Mouse (Mus musculus): Measurements from ENCODE around the gene Tnrc18.
A peak's percentile ranks its signal among the peaks of the same experiment; 100 is the strongest.

Tnrc18 gene

DNA sequence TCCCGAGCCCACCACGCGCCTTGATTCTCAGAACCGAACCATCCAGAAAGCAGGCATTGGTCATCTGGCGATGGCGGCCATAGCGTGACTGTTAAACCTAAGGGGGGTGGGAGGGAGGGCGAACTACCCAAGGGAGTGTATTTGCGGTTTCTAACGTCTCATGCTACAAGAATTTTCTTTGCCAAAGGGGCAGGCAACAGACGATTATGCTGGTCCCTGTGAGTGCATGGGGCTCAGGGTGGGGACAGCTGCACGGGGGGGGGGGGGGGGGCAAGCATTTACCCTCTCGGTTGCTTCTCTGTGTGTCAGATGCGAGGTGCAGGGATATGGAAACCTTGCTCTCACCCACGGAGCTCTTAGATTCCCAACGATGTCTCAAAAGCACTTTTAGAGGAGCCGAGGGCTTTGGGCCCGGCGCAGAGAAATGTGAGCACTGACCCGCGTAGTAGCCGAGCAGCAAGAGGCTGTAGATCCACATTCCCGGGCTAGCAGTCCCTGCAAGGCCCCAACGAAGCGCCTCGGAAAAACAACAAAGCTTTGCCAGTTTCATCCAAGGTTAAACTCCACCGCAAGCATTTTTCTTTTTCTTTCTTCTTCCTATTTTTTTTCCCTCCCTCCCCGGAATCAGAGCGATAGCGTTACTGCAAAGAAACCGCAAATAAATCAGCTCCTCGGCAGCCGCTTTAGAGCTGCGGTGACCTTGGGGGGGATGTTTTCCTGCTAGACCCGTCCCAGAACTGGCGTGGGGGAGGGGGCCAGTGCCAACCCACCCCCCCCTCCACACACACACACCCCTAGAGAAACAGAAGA lies 5.0 kb upstream of the Tnrc18 start:
- DNase-seq: peak; percentile 66 to 70

DNA sequence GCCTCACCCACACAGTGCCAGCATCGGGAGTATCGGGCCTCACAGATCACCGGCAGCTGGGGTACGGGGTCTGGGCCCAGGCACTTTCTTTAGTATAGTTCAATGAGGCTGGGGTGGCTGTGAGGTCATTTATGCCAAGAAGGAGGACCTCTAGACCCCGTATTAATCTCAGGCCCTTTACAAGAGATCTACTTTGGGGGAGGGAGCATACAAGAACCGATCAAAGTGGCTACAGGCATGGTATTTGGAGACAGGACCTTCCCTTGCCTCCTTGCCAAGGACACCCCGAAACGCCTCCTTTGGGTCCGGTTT lies 4.5 kb upstream of the Tnrc18 start:
- DNase-seq: no peak

DNA sequence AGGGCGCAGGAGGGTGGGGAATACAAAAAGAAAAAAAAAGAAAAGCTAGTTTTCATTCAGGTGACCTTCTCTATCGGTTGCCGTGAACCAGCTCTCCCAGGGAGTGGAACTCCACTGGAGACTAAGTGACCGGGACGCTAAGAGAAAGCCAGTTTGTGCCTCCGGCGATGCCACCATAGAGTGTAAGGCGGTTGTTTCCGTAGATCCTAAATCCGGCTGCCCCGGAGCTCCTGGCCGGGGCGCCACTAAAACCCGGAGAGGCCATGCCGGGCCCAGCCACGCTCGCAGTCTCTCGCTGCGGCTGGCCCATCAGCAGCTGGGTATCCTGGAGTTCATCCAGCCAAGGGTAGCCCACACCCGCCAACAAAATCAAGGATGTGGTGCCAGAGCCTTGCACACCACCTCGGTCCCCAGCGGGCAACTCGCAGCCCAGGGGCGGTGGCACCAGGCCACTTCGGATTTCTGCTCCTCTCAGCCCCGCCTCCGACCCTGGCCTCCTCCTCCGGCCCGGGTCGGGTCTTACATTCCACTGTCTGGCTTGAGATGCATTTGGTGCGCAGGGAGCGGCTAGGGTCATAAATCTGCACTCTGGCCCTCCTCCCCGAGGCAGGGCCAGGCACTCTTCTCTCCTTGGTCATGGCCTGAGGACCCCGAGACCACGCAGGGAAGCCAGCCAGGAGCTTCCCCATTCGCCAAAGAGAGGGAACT lies 4.0 kb upstream of the Tnrc18 start:
- DNase-seq: peak; percentile 96

DNA sequence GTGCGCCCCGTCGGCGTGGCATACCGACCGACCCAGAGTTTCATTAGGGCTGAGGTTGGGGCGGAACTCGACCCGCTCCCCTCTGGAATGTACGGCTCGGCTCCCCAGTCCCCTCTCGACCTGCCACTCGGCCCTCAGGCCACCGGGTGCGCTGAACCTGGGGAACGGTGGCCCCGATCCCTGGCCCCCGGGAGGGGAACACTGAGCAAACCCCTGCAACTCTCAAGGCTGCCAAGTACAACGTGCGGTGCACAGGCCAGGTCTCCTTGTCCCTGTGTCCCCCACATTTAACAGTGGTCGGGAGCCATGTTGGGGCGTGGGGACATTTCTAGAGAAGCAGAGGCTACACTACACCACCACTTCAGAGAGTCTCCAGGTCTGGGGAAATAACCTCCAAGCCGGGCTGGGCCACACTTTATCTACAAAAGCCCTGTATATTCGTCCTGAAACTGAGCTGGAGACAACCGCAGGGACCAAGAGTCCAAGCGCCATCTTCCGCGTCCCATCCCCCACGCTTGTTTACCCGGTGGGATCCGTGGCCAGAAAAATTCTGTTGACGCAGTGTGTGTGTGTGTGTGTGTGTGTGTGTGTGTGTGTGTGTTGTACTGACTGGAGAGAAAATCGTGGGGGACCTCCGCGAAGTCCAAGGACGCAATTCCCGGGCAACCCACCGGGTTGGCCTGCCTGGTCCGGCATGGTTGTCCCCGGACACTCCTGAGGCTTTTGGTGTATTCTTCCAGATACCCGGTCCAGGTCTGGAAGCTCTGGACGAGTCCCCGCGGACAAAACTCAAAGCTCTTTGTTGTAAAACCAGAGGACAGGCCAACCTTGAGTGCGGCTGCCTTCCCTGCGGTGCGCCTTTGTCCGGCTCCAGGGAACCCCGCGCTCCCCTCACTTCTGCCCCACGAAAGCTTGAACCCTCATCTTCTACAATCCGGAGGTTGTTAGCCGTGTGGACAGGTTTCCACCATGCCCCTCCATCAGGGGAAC lies 3.1 kb upstream of the Tnrc18 start:
- DNase-seq: peak; percentile 76 to 91

DNA sequence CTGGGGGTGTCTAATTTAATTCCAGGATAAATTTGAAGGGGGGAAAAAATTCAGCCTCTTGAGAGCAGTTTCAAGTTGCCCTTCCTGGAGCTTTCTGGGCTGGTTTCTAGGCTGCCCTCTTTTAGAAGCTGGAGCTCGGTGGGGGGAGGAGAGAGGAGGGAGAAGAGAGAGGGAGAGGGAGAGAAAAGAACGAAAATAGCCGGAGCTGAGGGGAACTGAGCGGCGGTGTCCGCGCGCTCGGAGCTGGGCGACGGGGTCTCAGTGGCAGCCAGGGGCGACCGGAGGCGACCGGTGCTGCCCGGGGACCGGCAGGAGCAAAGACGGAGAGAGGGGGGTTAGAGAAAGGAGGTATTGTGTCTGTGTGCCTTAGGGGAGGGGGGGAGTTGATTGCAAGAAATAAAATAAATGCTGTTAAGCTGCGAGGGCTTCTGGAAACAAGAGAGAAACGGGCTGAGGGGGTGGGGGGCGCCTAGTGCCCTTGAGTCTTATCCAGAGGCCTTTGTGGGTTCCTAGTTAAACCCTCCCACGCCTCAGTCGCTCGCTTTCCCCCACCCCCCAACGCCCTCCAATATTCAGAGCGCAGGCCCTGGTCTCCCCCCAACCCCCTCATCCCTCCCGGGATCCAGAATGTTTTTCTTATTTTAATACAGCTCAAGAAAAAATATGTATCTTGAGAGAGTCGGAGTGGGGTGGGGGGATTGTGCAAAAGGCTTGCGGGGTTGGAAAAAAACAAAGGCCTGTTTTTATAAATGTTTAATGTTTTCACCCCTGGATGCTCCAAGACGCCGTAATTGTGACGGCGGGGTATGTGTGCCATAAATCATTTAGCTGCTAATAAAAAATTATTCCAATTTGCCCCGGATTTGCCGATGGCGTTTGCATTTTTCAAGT lies 2.2 kb upstream of the Tnrc18 start:
- DNase-seq: peak; percentile 71 to 76

DNA sequence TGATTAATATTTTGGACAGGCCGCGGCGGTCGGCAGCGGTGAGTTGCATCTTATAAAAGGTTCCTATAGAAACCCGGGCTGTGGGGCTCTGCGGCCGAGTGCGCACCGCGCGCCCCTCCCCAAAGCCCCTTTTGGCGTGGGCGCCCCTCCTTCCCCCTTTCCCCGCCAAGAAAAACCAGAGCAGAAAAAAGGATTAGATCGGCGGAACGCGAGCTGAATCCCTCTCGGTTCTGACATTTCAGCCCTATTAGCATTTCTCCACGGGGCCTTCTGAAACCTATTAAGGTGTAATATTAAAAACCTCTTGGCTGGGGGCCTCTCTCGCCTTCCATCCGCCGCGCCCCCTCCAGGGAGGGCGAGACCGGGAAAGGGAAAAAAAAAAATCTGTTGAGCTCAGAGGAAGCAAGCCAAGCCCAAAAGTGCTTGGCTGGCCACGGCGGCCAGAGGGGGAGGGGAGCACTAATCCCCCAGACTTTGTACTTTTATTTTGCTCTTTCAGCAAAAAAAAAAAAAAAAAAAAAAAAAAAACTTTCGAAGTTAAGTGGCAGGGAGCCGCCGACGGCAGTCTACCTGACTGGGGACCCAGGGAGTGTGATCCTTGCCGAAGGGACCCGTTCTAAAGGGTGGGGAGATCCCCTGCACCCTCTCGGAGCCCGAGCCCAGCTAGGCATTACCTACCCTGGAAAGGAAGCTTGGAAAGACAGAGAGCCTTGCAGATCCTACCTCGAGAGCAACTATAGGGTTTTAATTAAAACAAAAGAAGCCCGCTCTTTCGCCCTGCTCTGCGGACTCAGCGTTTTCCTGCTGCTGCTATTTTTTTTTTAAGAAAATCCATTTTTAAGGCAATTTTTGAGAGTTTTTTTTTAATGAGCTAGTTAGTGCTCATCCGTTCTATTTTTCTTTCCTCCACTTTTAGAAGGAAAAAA lies 1.2 kb upstream of the Tnrc18 start:
- DNase-seq: peak; percentile 92 to 94

DNA sequence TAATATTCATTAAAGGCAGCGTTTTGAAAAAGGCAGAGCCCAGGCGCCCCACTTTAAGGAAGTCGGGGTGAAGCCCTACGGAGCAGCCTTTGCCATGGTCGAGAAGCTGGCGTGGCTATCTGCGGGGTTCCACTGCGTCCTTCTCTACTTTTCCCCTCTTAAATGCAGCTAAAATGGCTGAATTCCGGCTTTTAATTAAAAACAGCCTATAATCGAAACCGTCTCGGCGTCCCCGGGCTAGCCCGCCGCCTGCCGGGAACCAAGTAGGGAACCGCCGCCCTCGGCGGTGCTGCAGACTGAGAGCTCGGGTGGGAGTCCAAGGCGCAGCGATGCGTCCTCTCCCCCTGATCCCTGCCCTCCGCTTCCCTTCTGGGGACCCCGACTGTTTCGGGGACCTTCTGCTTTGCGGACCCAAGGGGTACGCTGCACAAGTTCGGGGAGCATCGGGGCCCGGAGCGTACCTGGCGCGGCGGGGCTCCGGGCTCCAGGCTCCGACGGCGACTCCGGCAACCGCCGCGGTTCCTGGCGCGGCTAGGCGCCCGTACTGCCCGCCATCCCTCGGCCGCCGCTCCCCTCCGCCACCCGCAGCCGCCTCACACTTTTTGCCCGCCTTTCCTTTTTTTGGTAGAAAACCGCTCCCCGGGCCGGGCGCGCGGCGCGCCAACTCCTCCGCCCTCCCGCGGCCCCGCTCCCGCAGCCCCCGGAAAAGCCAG lies 495 bp downstream of the Tnrc18 start:
- DNase-seq: peak; percentile 48 to 76

DNA sequence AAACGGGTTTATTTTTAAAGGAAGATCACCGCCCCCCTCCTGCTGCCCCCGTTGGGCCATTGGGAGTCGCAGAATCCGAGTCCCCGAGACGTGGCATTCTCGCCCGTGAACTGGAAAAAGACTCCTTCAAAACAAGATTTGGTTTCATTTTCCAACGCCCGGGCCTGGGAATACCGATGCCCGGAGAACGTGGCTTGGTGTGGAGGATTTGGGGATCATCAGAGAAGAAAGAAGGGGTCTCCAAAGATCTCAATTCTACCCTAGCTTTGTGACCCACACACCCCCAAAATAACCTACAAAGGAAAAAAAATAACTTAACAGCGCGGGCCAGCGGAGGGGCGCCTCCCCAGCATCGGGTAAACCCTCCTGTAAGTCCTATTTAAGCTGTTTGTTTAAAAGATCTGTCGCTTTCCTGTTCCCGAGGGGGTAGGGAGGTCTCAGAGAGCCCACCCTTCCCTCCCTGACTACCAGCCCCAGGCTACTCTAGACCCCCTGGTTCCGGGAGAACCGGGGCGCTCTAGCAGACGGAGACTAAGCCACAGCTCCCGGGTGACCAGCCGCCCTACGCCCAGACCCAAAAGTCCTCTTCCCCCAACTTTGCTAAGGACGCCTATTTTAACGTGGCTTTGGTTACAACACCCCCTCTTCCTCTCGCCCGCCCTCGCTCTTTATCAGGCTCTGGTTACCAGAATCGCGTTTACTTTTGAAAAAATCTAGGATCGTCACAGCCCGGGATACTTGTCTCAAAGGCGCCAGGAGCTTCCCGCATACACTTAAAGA lies 1.2 kb downstream of the Tnrc18 start:
- peak; percentile 55 to 72 for DNase-seq

DNA sequence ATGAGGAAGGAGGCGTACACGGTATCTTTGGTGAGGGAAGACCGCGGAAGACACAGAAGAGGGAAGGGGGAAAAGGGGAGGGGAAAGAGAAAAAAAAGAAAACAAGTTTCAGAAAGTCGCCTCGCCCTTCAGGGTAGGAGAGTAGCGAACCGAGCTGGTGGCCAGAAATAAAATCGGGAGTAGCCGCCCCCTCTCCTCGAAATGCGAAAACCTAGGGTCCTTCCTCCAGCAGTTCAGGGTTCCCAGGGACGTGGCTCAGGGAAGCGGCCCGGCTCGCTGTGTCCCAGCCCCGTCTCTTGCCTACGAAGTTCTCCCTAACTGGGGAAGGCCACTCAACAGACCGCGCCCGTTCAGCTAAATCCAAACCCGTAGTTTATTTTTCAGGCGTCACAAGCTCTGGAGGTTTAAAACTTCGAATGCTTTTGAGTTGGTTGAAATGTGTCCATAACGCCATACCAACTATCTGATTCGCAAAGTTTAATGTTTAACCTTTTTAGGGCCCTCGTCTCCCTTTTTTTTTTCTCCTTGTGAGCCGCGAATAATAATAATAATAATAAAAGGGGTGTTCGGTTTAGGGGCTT lies 2.0 kb downstream of the Tnrc18 start:
- DNase-seq: peak; percentile 37 to 62

DNA sequence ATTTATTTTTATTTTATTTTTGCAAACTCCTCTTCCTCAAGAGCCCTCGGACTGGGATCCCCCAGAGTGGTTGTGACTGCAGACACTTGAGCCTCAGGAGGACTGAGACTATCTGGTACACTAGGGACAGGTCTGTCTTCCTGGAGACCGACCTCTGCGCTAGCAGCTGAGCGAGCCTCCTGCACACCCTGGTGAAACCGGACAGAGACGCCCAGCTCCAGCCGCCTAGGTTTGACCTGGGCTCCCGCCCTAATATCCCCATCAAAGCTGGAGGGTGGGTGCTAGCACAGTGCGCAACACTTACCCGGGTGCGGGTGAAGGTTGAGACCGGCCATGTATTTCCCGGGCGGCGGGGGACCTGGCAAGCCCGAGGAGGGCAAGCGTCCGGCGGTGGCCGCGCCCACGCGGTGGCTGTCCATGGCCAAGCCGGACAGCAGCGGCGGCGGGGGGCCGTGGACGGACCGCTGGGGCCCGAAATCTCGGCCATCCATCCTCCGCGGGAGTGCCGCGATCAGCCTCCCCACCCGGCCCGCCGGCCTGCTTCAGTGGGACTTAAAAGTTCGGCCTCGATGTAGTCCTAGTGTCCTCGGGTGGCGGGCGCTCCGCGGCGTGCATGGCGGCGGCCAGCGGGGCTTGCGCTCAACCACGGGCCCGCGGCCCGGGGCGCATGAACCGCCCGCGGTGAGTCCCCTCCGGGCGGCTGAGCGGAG lies 2.6 kb downstream of the Tnrc18 start:
- DNase-seq: peak in 1 of 2 experiments; percentile 69

DNA sequence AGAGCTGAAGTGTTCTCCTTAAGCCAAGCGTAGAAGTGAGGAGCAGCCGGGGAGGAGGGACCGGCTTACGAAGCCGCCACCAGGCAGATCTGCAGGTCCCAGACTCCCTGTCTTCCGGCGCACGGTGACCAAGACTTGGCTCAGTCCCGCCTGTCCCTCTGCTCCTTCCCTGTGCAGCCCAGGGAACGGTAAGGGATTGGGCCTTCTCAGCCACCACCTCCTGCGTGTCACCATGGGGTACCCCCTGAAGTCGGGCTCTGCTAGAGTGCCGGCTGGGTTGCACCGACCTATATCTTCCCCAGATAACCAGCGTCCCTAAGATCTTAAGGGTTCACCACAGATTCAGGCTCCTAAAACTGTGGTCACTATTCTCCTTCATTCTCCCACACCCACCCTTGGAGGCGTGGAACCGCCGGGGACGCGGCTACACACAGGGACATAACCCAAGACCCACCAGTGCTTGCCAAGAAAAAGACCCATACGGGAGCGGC lies 3.3 kb downstream of the Tnrc18 start:
- DNase-seq: peak in 1 of 2 experiments; percentile 73

DNA sequence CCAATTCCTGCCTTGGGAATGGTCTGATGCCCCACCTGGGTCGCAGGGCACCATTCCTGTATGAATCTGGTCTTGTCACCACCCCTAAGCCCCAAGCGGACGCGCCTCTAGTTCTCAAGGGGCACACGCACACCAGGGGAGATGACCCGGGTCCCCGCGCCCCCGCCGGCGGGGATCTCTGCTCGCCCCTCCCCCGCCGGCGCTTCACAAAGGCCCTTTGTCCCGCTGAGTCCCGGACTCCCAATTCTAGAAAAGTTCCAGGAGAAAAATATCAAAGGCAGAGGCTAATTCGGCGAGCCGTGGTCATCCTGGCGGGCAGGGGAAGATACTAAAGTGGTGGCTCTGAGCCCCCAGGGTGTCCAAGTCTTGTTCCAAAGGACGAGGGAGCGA lies 3.7 kb downstream of the Tnrc18 start:
- peak in 1 of 2 experiments; percentile 64 for DNase-seq

DNA sequence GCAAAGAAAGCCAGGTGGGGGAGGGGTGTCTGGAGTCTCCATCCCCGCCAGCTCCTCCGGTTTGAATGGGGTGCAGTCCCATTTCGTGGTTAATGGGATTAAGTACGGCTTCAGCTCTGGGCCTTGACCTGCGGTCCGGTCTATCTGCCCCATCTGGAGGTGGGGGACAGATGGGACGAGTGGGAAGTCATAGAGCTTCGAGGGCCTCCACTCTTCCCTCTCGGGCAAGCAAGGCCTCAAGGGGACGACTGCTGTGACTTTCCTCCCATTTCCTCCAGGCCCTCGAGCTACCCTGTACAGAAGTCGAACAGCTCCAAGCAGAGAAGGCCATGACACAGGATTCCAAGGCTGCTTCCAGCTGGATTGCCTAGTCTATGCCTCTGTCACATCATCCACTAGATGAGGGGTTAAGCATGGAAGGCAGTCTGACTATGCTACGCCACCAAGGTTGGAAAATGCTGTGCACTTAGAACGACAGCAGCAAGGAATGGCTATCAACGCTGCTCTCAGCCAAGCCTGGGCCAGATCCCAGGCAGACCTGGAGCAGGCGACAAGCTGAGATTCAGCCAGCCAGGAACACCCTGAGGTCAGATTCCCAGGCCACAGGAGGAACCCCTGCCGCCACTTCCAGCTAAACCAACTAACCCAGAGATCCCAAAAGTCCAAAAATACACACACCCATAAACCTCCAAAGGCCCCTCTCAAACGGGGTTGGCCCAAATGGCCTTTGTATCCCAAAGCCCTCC lies 4.3 kb downstream of the Tnrc18 start:
- DNase-seq: peak; percentile 49 to 67

DNA sequence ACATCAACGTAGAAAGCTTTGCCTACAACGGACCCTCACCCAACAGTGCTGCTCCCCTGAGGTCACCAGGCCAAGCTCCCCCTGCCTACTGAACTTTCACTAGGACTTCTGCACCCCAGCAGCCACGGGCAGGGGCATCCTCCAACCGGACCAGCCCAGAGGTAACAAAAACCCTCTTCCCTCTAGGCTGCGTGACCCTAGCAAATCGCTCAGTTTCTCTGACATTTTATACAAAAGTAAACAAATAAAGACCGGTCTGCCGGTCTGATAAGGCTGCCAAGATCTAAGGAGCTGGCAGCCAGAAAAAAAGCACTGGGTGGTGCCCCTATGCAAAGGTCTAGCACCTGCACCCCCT lies 4.9 kb downstream of the Tnrc18 start:
- no peak for DNase-seq

DNA sequence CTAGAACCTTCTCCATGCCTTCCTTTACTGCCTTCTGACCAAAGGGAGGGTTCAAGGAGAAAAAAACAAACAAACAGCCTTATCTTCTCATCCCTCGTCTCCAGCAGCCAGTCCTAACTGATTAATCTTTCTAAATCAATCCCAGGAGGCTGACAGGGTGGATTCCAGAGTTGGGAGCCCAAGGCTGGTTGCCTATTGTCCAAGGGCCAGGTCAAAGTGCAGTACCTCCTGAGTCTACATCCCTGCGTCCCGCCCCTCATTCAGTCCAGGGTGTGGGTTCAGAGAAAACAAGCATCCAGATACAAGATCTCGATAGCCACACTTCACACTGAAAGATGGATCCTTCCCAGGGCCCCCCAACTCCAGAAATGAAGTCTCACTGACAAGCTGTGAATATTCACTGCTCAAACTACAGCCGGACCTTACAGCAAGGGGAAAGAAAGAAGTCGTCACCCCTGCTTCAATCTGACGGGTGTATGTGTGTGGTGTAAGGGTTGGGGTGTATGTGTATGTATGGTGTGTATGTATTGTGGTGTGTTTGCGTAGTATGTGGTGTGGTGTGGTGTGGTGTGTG lies 5.5 kb downstream of the Tnrc18 start:
- peak; percentile 77 to 82 for DNase-seq

DNA sequence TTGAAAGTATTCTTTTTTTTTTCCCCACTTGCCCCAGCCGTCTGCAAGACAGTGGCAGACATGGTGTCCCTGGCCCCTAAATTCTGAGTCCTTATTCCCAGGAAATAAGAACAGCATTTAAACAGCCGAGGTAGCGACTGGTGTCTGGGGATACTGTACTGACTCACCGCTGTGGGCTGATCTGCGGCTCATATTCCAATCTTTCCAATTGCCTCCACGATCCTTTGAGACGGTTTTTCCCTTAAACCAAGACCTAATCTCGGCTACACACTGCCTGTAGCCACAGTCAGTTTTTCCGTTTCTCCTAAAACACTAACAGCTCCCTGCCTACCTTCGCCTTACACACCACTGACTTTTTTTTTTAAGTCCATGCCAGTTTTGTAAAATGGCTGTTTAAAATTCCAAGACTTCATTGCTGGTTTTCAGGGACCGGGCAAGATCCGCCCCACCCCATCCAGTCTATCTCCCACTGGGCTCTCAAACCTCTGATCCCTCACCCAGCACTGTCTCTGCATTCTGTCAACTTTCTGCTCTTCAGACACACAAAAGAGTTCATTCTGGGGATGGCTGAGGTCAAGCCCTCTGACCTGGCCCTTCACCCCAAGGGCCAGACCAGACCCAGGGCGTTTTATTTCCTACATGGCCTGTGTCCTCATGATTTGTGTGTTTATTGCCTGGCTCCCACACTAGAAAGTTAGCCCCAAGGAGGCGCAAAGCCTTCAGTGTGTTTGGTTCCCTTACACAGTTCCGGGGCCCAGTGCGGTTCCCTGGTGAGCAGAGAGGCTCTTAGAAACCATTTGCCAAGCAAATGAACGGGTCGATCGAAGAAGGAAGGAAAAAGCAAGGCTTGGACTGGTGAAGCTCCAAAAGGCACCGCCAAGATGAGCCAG lies 6.5 kb downstream of the Tnrc18 start:
- DNase-seq: peak in 1 of 2 experiments; percentile 30
